Mouse (Mus musculus) layer of hippocampus, adult 8-10 months (tissue): ENCODE data around the gene E030025P04Rik. TPM values are rescaled to one million over a fixed set of nuclear protein-coding genes. Genes with fewer than 3 reads are reported as not detected.

ENCODE experiments used
- DNase-seq, 2 experiments: peaks; one replicate each; pipeline ENCODE4 v3.0.0; 2022; ENCODE audit warnings: low spot score in 2 of 2
- total RNA-seq, 4 experiments: library from RNA; stranded (reverse); gene quantifications; 2 replicates each; pipeline ENCODE4 v1.2.4; 2022

Gene E030025P04Rik
- total RNA-seq, 4 experiments from 2014 or later: not detected

DNA sequence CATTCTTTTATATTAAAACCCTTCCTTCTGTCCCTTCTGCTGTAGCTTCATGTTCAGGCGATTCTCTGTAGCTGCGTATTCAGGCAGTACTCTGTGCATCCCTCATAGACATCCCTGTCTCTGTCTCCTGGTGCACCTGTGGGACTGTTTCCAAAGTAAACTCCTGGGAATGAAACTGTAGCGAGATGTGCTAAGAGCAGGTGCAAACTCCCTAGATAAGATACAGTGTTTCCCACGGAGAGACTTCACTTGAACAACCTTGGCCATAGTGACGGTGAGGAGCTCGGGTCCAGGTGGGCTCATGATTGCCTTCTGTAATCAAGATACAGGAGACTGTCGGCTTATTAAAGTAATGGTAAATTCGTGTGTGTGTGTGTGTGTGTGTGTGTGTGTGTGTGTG, 41.5 kb downstream of the E030025P04Rik start:
- no peak for DNase-seq

DNA sequence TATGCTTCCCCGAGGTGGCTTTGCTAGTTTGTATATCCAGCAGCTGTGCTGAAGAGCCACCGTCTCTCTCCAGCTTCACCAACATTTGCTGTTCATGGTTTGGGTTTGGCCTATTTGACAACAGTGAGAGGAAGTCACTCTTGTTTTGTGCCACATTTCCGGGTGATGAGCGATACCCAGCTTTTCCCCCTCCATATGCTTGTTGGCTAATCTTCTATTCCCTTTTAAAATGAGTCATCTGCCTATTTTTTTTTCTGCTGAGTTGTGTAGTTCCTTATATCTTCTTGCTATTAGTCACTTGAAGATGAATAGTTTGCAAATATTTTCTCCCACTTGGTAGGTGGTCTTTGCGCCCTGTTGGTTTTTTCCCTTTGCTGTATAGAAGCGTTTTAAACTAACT, 43.9 kb downstream of the E030025P04Rik start:
- no peak for DNase-seq

DNA sequence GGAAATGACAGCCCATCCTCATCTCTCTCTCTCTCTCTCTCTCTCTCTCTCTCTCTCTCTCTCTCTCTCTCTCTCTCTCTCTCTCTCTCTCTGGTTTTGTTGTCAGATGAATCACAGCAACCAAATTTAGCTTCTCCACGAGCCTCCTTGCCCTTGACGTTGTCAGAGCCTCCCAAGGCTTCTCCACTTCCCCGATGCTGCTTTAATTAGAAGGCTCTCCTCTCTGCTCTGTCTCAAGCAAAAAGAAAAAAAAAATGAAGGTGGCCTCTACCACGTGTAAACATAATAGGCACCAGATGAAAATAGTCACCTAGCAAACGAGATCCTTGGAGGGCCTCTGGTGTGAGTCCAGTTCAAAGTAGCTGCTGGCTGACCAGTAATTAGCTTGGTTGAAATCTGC, 52.3 kb downstream of the E030025P04Rik start:
- no peak for DNase-seq

Other genes starting within 250 kb of the E030025P04Rik start
- 10 to 100 TPM; 29.6 to 35.6 (median 32.4) TPM for gene Axin2, start 224.0 kb downstream of the E030025P04Rik start, total RNA-seq
- gene Rgs9, start 153.8 kb upstream of the E030025P04Rik start, total RNA-seq: 10 to 100 TPM; 12.2 to 16.5 (median 14.7) TPM
- 10 to 100 TPM; 56.4 to 69.6 (median 63.0) TPM for gene Gna13, start 218.5 kb upstream of the E030025P04Rik start, total RNA-seq